Mouse (Mus musculus): ENCODE measurements at regions not wholly inside any gene's neighbourhood (a gene's known extent, or its start where the extent isn't known, plus 50 kb on each side); places are given as distances from the start of the nearest gene placed in this dataset.

DNA sequence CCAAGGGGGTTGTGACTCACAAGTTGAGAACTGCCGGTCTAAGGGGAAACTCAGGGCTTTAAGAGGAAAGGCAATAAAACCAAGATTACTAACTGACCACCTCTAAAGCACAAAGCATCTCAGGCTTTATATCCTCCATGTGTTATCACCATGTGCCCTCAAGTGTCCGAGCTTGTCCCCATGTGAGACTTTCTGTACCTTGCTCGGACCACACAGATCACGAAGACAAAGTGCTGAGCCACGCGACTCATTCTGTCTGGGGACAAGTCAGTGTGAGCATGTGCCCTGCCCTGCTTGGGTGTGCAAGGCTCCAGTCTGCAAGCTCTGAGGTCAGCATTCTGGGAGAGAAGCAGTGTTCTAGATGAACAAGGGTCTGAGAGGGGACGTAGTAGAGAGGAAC lies 119.2 kb upstream of the Gm26657 start:
- ATAC-seq (ENCODE audit: poor library complexity, severe bottlenecking), result no peak

GRCm38 (mm10) chr4:56619803-56620202 lies 120.1 kb upstream of the Gm26657 start:
- no peak for ATAC-seq (ENCODE audit: poor library complexity, severe bottlenecking)

DNA sequence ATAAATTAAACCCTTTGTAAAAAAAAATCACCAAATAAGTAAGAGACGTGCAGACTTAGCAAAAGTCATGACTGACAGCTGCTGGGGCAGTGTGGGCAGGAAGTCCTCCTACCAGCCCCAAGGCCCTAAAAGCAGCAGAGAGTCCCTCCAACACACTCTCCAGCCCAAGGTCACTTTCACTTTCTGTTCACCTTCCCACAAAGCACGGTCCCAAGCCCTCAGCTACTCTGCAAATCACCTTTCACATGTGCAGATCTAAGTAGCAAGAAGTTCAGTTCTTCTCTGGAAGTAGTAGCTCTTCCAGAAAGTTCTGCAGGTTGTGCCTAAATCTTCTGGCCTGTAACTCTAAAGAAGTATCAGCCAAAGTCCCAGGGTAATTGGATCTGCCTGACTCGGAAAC lies 120.8 kb upstream of the Gm26657 start:
- ATAC-seq (ENCODE audit: poor library complexity, severe bottlenecking), result peak; percentile 51; the same call in 1 of the 2 replicates

DNA sequence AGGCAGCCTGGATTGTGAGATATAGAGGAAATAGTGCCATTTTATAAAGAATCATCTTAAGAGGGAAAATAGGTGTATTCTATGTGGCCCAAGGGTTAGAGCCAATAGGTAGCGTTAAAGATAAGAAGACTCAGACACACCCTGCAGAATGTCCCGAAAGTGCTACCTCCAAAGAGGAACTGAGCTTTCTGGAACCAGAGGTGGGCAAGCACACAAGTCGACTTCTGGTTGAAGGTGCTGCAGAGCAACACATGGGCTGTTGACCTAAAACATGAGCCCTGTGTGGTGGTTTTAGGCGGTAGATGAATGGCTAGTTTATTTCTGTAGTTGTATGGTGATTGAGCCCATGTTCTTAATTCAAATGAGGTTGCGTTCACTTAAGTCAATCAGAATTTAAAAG lies 121.4 kb upstream of the Gm26657 start:
- no peak for ATAC-seq (ENCODE audit: poor library complexity, severe bottlenecking)

GRCm38 (mm10) chr4:56617661-56618360 lies 122.1 kb upstream of the Gm26657 start:
- ATAC-seq (ENCODE audit: poor library complexity, severe bottlenecking), result no peak

- no peak for ATAC-seq (ENCODE audit: poor library complexity, severe bottlenecking)
Measured at GRCm38 (mm10) chr4:56612325-56612724, 127.5 kb upstream of the Gm26657 start.

- no peak for ATAC-seq (ENCODE audit: poor library complexity, severe bottlenecking)
Measured at GRCm38 (mm10) chr4:56611751-56612150, 128.1 kb upstream of the Gm26657 start.

GRCm38 (mm10) chr4:56610273-56610672 lies 129.6 kb upstream of the Gm26657 start:
- no peak for ATAC-seq (ENCODE audit: poor library complexity, severe bottlenecking)

DNA sequence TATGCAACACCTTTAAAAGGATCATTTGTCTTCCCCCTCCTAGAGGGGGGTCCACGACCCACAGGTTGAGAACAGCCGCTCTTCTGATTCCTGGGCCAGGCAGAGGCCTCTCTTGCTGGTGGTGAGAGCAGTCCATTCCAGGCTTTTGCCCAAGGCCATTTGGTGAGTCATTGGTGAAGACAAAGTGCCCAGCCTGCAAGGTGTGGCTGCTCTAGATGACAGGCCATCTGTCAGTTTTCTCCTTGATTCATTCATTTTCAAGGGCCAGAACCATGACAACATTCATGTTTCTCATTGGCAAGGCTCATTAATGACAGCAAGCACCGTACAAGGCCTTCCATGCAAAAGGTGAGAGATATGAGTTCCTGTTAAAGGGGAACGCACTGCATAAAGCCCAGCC lies 131.2 kb upstream of the Gm26657 start:
- ATAC-seq (ENCODE audit: poor library complexity, severe bottlenecking), result no peak

GRCm38 (mm10) chr4:56598398-56598797 lies 141.5 kb upstream of the Gm26657 start:
- ATAC-seq (ENCODE audit: poor library complexity, severe bottlenecking), result no peak

GRCm38 (mm10) chr4:56597931-56598330 lies 141.9 kb upstream of the Gm26657 start:
- no peak for ATAC-seq (ENCODE audit: poor library complexity, severe bottlenecking)

- no peak for ATAC-seq (ENCODE audit: poor library complexity, severe bottlenecking)
Measured at GRCm38 (mm10) chr4:56582405-56582804, 157.5 kb upstream of the Gm26657 start.

GRCm38 (mm10) chr4:56576837-56577548 lies 162.9 kb upstream of the Gm26657 start:
- no peak for ATAC-seq (ENCODE audit: poor library complexity, severe bottlenecking)

- ATAC-seq (ENCODE audit: poor library complexity, severe bottlenecking), result no peak
Measured at GRCm38 (mm10) chr4:56552126-56552525, 187.7 kb upstream of the Gm26657 start.

- ATAC-seq (ENCODE audit: poor library complexity, severe bottlenecking), result no peak
Measured at GRCm38 (mm10) chr4:56533344-56533985, 206.4 kb upstream of the Gm26657 start.

GRCm38 (mm10) chr4:56532921-56533320 lies 206.9 kb upstream of the Gm26657 start:
- no peak for ATAC-seq (ENCODE audit: poor library complexity, severe bottlenecking)

DNA sequence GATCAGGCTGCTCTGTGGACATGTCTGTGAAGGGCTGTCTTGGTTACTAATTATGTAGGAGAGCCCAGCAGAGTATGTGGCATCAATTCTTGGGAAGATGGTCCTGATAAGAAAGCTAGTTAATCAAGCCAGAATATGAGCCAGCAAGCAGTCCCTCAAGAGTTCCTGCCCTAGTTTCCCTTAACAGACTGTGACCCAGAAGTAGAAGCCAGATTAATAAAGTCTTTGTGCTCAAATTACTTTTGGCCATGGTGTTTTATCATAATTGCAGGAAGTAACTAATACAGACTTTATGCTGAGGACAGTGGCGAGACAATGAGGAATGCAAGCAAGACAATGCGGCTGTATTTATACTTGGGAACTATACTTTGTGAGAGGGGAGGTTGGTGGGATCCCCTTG lies 211.3 kb upstream of the Gm26657 start:
- no peak for ATAC-seq (ENCODE audit: poor library complexity, severe bottlenecking)

DNA sequence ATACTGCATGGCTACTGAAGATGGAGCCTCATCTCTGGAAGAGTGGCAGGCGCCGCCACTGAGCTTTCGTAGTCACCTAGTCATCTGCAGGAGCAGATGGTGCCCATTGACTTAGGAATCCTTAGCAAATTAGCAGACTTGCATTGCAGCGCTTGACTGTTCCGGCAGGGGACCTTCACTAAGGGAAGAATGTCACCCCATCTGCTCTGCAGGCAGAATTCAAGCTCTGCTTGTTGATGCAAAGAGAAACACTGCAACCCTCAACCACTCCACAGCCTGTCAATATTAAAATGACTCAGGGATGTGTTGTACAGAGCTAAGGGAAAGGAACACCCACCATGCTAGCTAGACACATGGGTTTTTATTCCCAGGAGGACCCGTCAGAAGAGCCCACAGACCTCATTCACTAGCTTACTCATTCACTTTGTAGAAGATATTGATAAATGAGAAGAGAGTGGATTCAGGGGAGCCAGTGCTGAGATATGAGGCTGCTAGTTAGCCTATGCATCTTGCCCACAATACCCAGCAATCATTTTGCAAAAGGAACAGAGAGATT lies 215.4 kb upstream of the Gm26657 start:
- ATAC-seq (ENCODE audit: poor library complexity, severe bottlenecking), result no peak

GRCm38 (mm10) chr4:56507770-56508169 lies 232.1 kb upstream of the Gm26657 start:
- no peak for ATAC-seq (ENCODE audit: poor library complexity, severe bottlenecking)

DNA sequence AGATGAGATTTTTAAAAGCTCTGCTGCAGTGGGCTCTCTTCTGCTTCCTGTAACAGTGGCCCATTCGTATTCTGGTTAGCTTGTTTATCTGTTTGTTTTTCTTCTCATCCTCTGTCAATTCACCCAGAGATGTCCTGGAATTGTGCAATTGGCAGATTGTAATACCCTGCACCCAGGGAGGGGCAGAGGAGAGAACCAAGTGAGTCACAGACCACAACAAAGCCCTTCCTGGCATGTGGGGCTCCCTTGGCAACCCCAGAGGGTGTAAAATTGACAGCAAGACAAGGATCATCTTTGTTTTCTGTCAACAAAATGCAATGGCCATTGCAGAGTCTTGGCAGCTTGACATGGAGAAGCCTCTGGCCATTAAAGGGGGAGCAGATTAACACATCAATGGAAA lies 233.1 kb upstream of the Gm26657 start:
- no peak for ATAC-seq (ENCODE audit: poor library complexity, severe bottlenecking)

GRCm38 (mm10) chr4:56506067-56506466 lies 233.8 kb upstream of the Gm26657 start:
- ATAC-seq (ENCODE audit: poor library complexity, severe bottlenecking), result no peak

Measured in megakaryocyte, adult 5-6 weeks (primary cell).